Mouse (Mus musculus) midbrain, embryonic 10.5 days (tissue): ENCODE measurements around the gene Myh13. TPM values are rescaled to one million over a fixed set of nuclear protein-coding genes. Genes with fewer than 3 reads are reported as not detected.

Experiments used
- DNase-seq: peaks from one replicate; pipeline ENCODE4 v3.0.0-alpha.2; 2017; ENCODE audit warnings: low spot score
- H3K27ac ChIP-seq: fragments of 300-500 bp; sonication (generic); replicated peaks from 2 replicates; pipeline ENCODE4 v1.5.1; 2016; ENCODE audit warnings: mild to moderate bottlenecking
- H3K27me3 ChIP-seq: fragments of 300-500 bp; sonication (generic); 2 replicates; pipeline ENCODE4 v1.6.1; 2016; ENCODE audit warnings: low read depth, mild to moderate bottlenecking; ENCODE audit not compliant: poor library complexity, severe bottlenecking
- H3K36me3 ChIP-seq: fragments of 300-500 bp; sonication (generic); 2 replicates; pipeline ENCODE4 v1.6.1; 2016; ENCODE audit warnings: mild to moderate bottlenecking, moderate library complexity
- H3K4me1 ChIP-seq: fragments of 300-500 bp; sonication (generic); 2 replicates; pipeline ENCODE4 v1.6.1; 2016
- H3K4me3 ChIP-seq: fragments of 300-500 bp; sonication (generic); 2 replicates; pipeline ENCODE4 v1.5.1; 2016; ENCODE audit warnings: mild to moderate bottlenecking, moderate library complexity
- H3K9me3 ChIP-seq: fragments of 300-500 bp; sonication (generic); replicated peaks from 2 replicates; pipeline ENCODE4 v1.6.1; 2016; ENCODE audit warnings: mild to moderate bottlenecking
- WGBS: fragments of 180-500 bp; shearing (Covaris S2); methylation state at CpG from one replicate; pipeline ENCODE4 v1.1.7; 2016; 5-methylcytosine and 5-hydroxymethylcytosine counted together
- polyA plus RNA-seq: library from polyadenylated mRNA; unstranded; fragments of >200 nt; fragmentation: Nextera tagmentation; extraction: Ambion mirVana; gene quantifications from 2 replicates; pipeline ENCODE4 v1.2.1, GENCODE M21; 2016

The Myh13 gene
- polyA plus RNA-seq, 1 experiment from 2014 or later, result 0.01 TPM

DNA sequence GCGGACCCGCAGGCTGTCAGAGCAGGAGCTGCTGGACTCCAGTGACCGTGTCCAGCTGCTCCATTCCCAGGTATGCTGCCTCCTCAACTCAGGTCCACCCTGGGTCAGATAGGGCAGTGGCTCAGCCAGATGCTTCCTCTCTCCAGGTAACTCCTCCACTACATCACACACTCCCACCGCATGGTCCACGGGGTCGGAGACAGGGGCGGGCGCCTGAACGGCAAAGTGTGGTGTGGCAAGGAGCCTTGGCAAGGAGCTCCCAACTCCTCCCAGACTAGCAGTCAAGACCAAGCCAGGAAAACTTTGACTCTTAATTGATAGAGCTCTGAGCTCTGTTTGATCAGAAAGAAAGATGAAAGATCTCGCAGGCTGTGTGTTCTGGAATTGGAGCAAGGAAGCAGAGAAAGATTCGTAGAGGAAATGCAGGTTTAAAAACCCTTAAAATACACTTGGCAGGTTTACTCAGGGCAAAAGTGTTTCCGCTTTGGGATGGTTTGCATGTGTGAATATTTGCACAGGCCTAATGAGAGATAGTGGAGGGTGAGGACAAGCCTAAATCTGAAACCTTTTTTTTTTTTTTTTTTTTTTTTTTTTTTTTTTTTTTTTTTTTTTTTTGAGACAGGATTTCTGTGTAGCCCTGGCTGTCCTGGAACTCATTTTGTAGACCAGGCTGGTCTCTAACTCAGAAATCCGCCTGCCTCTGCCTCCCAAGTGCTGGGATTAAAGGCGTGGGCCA lies 43.7 kb downstream of the Myh13 start:
- Histone ChIP-seq H3K4me1 (no peaks in the 10 kb centered on the region), H3K36me3 (no peaks in the 10 kb centered on the region), H3K27ac (no peak overlapping the region), H3K27me3 (no peaks in the 10 kb centered on the region), H3K4me3 (no peak overlapping the region), H3K9me3 (no peaks in the 10 kb centered on the region)
- no peak for DNase-seq
- WGBS, result 93% methylated on average over 14 of the region's 14 CpGs

DNA sequence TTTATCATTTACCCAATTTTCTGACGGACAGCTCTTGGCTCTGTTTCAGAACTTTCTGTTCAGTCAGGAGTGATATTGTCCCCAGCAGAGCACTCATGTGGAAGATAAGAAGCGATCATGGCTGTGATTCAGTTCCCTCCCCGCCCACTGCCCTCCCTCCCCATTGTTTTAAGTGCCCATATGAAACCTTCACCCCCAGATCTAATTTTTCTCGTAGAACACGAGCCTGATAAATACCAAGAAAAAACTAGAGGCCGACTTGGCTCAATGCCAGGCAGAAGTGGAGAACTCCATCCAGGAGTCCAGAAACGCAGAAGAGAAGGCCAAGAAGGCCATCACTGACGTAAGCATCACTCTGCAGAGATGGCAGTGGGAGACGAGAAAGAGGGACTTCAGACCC lies 45.5 kb downstream of the Myh13 start:
- Histone ChIP-seq H3K36me3 (no peaks in the 10 kb centered on the region), H3K9me3 (no peaks in the 10 kb centered on the region), H3K27ac (no peak overlapping the region), H3K4me3 (no peak overlapping the region), H3K4me1 (no peaks in the 10 kb centered on the region), H3K27me3 (no peaks in the 10 kb centered on the region)
- WGBS, result 87% methylated on average over 9 of the region's 9 CpGs
- DNase-seq, result no peak

GRCm38 (mm10) chr11:67373333-67373732 lies 51.9 kb downstream of the Myh13 start:
- Histone ChIP-seq H3K27me3 (0 out of 2 replicates have a peak, but pooled peaks cover 8% of the 10 kb centered on the region), H3K36me3 (no peaks in the 10 kb centered on the region), H3K9me3 (no peaks in the 10 kb centered on the region), H3K4me3 (no peak overlapping the region), H3K4me1 (no peaks in the 10 kb centered on the region), H3K27ac (no peak overlapping the region)
- peak; percentile 33 for DNase-seq
- 67% methylated on average over 2 of the region's 2 CpGs for WGBS

GRCm38 (mm10) chr11:67376308-67376707 lies 54.9 kb downstream of the Myh13 start:
- H3K36me3 ChIP-seq, result no peaks in the 10 kb centered on the region
- DNase-seq, result no peak
- no peak overlapping the region for H3K4me3 ChIP-seq
- no peak overlapping the region for H3K27ac ChIP-seq
- H3K9me3 ChIP-seq, result no peaks in the 10 kb centered on the region
- H3K27me3 ChIP-seq, result peaks cover 11% of the 10 kb centered on the region; the same call in 1 of the 2 replicates
- H3K4me1 ChIP-seq, result peaks cover 24% of the 10 kb centered on the region

GRCm38 (mm10) chr11:67379703-67380510 lies 58.4 kb downstream of the Myh13 start:
- peaks cover 24% of the 10 kb centered on the region for H3K4me1 ChIP-seq
- 29% methylated on average over 10 of the region's 10 CpGs for WGBS

GRCm38 (mm10) chr11:67381833-67382232 lies 60.4 kb downstream of the Myh13 start:
- DNase-seq, result no peak
- 76% methylated on average over 4 of the region's 4 CpGs for WGBS
- Histone ChIP-seq H3K27ac (no peak overlapping the region), H3K27me3 (peaks cover 14% of the 10 kb centered on the region; the same call in 1 of the 2 replicates), H3K36me3 (no peaks in the 10 kb centered on the region), H3K4me1 (peaks cover 27% of the 10 kb centered on the region), H3K4me3 (no peak overlapping the region), H3K9me3 (no peaks in the 10 kb centered on the region)

More at GRCm38 (mm10) chr11:67379703-67380510, 58.4 kb downstream of the Myh13 start:
- Histone ChIP-seq H3K9me3 (no peaks in the 10 kb centered on the region), H3K36me3 (no peaks in the 10 kb centered on the region), H3K27ac (peak overlapping the region; percentile 72), H3K27me3 (peaks cover 14% of the 10 kb centered on the region; the same call in 1 of the 2 replicates), H3K4me3 (no peak overlapping the region)
- peak; percentile 23 for DNase-seq

- no peak for DNase-seq
- Histone ChIP-seq H3K9me3 (no peaks in the 10 kb centered on the region; the same call in 1 of the 2 replicates), H3K27ac (no peak overlapping the region), H3K4me1 (peaks cover 19% of the 10 kb centered on the region), H3K4me3 (no peak overlapping the region), H3K27me3 (0 out of 2 replicates have a peak, but pooled peaks cover 3% of the 10 kb centered on the region), H3K36me3 (no peaks in the 10 kb centered on the region)
- WGBS, result 84% methylated on average over 7 of the region's 7 CpGs
Measured at GRCm38 (mm10) chr11:67384653-67385052, 63.2 kb downstream of the Myh13 start.

DNA sequence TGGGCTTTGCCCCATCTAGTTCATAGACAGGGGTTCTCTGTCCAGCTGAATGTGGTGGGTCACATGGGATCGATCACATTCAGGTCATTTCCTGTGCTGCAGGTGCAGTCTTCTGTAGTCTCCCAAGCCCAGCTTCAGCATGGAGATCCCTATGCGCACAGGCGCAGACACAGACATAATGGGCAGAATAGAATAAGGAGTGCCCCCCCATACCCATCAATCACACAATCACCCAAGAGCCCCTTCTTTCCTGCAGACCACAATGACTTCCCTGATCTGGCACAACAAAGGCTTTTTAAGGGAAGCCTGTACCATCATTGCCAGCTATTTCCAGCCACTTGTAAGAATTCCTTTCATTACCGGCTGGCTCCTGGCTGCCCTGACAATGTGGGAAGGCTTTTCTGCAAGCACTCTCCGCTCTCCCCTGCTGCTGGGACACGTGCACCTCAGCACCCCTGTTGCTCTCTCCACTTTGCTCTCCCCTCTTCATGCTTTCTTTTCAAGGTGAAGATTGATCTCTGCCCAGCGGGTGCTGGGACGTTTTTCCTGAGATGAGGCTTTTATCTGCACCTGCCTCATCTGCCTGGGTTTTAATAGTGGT lies 65.5 kb downstream of the Myh13 start:
- Histone ChIP-seq H3K9me3 (no peaks in the 10 kb centered on the region; the same call in 1 of the 2 replicates), H3K4me1 (peaks cover 6% of the 10 kb centered on the region), H3K4me3 (no peak overlapping the region), H3K36me3 (no peaks in the 10 kb centered on the region), H3K27me3 (no peaks in the 10 kb centered on the region), H3K27ac (no peak overlapping the region)
- no peak for DNase-seq
- WGBS, result 39% methylated on average over 8 of the region's 8 CpGs

DNA sequence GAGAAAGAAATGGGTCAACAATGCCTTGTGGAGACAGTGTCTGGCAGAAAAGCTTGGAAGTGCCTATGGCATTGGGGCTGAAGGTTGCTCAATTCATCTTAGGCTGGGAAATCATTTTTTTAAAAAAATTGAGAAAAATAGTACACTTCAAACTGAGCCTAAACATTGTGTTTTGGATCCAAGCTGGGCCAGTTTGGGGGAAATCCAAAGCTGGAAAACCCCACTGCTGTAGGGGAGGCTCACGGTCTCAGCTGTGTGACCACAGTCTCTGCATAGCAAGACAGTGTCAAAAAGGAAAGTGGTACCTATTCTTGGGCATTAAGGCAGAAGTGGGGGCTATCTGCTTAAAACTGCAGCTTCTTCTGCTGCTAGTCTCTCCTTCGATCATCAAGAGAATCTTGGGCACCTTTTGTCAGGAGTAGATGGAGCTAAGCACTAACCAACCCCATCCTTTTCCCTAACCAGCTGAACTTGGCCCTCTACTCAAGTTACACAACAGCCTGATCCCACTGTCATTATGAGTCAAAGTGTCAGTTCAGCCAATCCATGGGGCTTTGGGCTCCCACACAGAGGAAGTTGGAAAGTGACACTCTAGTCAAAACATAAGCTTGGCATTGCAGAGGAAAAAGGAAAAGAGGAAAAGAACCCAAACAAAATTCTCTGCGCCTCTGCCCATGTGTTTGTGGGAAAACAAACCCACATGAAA lies 69.4 kb downstream of the Myh13 start:
- Histone ChIP-seq H3K27ac (no peak overlapping the region), H3K9me3 (no peaks in the 10 kb centered on the region; the same call in 1 of the 2 replicates), H3K36me3 (no peaks in the 10 kb centered on the region), H3K27me3 (no peaks in the 10 kb centered on the region), H3K4me1 (peaks cover 6% of the 10 kb centered on the region), H3K4me3 (no peak overlapping the region)
- DNase-seq, result no peak
- 78% methylated on average over 3 of the region's 3 CpGs for WGBS

GRCm38 (mm10) chr11:67392369-67392768 lies 70.9 kb downstream of the Myh13 start:
- no peak for DNase-seq
- WGBS, result 89% methylated on average over 3 of the region's 3 CpGs
- H3K27me3 ChIP-seq, result no peaks in the 10 kb centered on the region
- no peak overlapping the region for H3K27ac ChIP-seq
- H3K4me1 ChIP-seq, result no peaks in the 10 kb centered on the region
- no peaks in the 10 kb centered on the region; the same call in 1 of the 2 replicates for H3K9me3 ChIP-seq
- H3K36me3 ChIP-seq, result no peaks in the 10 kb centered on the region
- no peak overlapping the region for H3K4me3 ChIP-seq

DNA sequence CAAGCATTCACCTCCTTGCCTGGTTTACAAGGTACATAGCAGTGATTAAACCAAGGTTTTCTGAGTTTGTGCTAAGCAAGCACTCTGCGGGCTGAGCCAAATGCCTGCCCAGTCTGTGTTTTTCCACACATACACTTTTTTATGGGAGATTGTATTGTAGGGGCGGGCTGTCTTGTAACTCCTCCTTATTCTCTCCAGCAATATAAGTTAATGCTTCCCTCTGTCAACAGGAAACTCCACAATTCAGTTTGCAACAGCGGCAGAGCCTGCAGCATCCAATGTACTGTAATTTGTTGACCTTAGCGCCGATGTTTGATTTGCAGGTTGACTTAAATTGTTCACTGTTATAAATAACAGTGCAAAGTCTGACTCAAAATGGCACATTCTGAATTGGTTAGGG lies 79.5 kb downstream of the Myh13 start:
- H3K4me1 ChIP-seq, result no peaks in the 10 kb centered on the region
- H3K9me3 ChIP-seq, result no peaks in the 10 kb centered on the region
- no peak for DNase-seq
- 93% methylated on average over 5 of the region's 5 CpGs for WGBS
- H3K27ac ChIP-seq, result no peak overlapping the region
- no peaks in the 10 kb centered on the region for H3K36me3 ChIP-seq
- no peaks in the 10 kb centered on the region for H3K27me3 ChIP-seq
- H3K4me3 ChIP-seq, result no peak overlapping the region

GRCm38 (mm10) chr11:67414346-67414940 lies 93.0 kb downstream of the Myh13 start:
- no peak for DNase-seq
- Histone ChIP-seq H3K4me1 (no peaks in the 10 kb centered on the region), H3K27me3 (no peaks in the 10 kb centered on the region), H3K9me3 (no peaks in the 10 kb centered on the region), H3K4me3 (no peak overlapping the region), H3K27ac (no peak overlapping the region), H3K36me3 (no peaks in the 10 kb centered on the region)
- 88% methylated on average over 6 of the region's 6 CpGs for WGBS
